Mouse (Mus musculus) lung, postnatal 0 days (tissue): ENCODE results near the gene Osbpl2. TPM values are rescaled to one million over a fixed set of nuclear protein-coding genes. Genes with fewer than 3 reads are reported as not detected.

Experiments used
- ATAC-seq: fragments of 200-750 bp; cut with Nextera tagmentation; 2 replicates; pipeline ENCODE4 v1.8.0; 2017; ENCODE audit warnings: moderate library complexity
- DNase-seq: peaks from one replicate; pipeline ENCODE4 v3.0.0-alpha.2; 2016; ENCODE audit warnings: low spot score
- H3K27ac ChIP-seq: fragments of 300-500 bp; sonication (generic); 2 replicates; pipeline ENCODE4 v1.5.1; 2014; ENCODE audit warnings: antibody characterized with exemption, mild to moderate bottlenecking, low read length, mixed read lengths
- H3K27me3 ChIP-seq: fragments of 300-500 bp; sonication (generic); replicated peaks from 2 replicates; pipeline ENCODE4 v1.6.1; 2014; ENCODE audit warnings: low read length, mixed read lengths; ENCODE audit not compliant: insufficient read depth
- H3K36me3 ChIP-seq: fragments of 300-500 bp; sonication (generic); 2 replicates; pipeline ENCODE4 v1.6.1; 2014; ENCODE audit warnings: low read length, mixed read lengths; ENCODE audit not compliant: insufficient read depth
- H3K4me1 ChIP-seq: fragments of 300-500 bp; sonication (generic); 2 replicates; pipeline ENCODE4 v1.6.1; 2014; ENCODE audit warnings: antibody characterized with exemption, low read depth, low read length, mixed read lengths; ENCODE audit not compliant: insufficient read depth
- H3K4me2 ChIP-seq: fragments of 300-500 bp; sonication (generic); replicated peaks from 2 replicates; pipeline ENCODE4 v1.6.1; 2014; ENCODE audit warnings: low read depth, mild to moderate bottlenecking, low read length, moderate library complexity, mixed read lengths
- H3K4me3 ChIP-seq: fragments of 300-500 bp; sonication (generic); 2 replicates; pipeline ENCODE4 v1.5.1; 2014; ENCODE audit warnings: low read depth, low read length
- H3K9ac ChIP-seq: fragments of 300-500 bp; sonication (generic); replicated peaks from 2 replicates; pipeline ENCODE4 v1.6.1; 2014; ENCODE audit warnings: low read depth, mild to moderate bottlenecking
- H3K9me3 ChIP-seq: fragments of 300-500 bp; sonication (generic); 2 replicates; pipeline ENCODE4 v1.6.1; 2016; ENCODE audit warnings: low read length, mixed read lengths
- CTCF ChIP-seq: IDR thresholded peaks from 2 replicates; pipeline ENCODE4 v1.5.1; 2016; ENCODE audit warnings: antibody characterized with exemption, mild to moderate bottlenecking
- EP300 ChIP-seq: IDR thresholded peaks from 2 replicates; pipeline ENCODE4 v1.6.1; 2016; ENCODE audit warnings: antibody characterized with exemption, mild to moderate bottlenecking, control low read depth
- WGBS: fragments of 180-500 bp; shearing (Covaris S2); extraction: QIAGEN DNeasy Blood & Tissue Kit; methylation state at CpG from one replicate; pipeline ENCODE4 v1.1.7; 2014; 5-methylcytosine and 5-hydroxymethylcytosine counted together
- polyA plus RNA-seq: library from polyadenylated mRNA; unstranded; fragments of >200 nt; fragmentation: Nextera tagmentation; extraction: Ambion mirVana; gene quantifications from 2 replicates; pipeline ENCODE4 v1.2.1, GENCODE M21; 2015

Gene Osbpl2
- polyA plus RNA-seq, 1 experiment from 2014 or later = 36.1 TPM

DNA sequence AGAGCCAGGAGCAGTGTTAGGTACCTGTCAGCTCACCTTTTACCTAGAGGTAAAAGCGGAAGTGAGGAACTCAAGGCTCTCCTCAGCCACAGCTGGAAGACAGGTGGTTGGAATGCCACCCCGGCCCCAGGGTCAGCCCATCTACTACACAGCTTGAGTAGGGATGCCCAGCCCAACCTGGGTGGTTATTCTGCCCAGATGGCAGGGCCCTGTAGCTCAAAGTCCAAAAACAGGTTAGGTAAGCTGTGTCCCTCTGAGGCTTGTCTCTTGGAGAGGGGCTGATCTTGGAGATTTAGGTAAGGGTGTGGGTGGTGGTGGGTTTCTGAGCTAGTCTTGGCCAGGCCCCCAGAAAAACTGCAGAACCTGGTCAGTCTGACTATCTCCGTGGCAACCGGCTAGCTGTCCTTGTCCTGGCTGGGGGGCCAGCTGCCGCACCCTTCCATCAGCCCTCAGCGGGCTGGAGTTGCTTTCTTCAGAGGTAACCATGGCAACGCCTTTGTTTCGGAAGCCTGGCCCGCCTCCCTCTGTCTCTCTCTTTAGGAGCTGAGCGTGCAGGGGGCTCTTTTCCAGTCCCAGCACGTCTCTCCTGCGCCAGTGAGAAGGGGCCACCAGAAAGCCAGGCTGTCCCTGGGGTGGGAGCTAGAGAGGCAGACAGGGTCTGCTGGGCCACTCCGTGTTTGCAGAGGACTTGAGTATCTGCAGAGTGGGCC is 1.5 kb upstream of the Osbpl2 start:
- Histone ChIP-seq H3K4me2 (no peak overlapping the region), H3K4me1 (peaks cover 50% of the 10 kb centered on the region), H3K36me3 (no peaks in the 10 kb centered on the region), H3K4me3 (no peak overlapping the region), H3K27ac (peak overlapping the region; percentile 81), H3K27me3 (no peaks in the 10 kb centered on the region), H3K9me3 (no peaks in the 10 kb centered on the region), H3K9ac (no peak overlapping the region)
- no peak for ATAC-seq
- WGBS = 6% methylated on average over 13 of the region's 13 CpGs
- peak; percentile 84 for DNase-seq
- TF ChIP-seq EP300 (no peak), CTCF (no peak)

DNA sequence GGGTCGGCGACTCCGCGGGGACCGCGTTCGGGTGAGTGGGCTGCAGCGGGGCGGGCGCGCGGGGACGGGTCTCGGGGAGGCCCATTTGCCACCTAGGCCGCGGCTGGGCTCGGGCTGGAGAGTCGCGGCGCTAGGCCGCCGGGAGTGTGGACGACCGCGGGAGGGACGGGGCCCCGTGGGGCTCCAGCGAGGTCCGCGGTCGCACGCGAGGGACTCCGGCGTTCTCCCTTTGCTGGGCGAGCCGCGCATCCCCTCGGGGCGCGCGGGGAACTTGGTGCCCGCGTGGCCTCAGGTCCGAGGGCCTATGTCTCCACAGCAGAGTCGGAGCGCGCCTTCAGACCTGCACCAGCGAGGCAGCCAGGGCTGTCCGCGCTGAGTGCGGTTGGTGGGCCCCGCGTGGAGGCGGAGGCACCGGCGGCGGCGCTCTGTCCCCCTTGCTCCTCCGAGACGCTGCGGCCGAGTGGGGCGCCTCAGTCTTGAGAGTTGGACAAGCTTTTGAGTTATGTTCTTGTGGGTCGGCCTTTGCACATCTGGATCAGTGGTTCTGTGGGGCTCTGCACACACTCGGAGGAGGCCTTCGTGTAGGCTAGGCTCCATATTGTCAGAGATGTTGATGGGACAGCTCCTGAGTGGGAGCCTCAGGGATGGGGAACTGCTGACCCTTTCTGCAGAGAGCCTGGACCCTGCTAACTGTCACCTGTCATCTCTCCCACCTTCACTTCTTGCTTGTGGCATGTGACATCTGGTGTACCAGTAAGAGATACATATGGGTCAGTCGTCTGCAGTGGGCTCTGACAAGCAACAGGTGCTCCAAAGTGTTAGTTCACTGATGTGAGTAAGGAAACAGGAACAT is 559 bp downstream of the Osbpl2 start:
- ATAC-seq (peak; percentile 12), DNase-seq (peak; percentile 56)
- Histone ChIP-seq H3K9ac (peak overlapping the region; percentile 77), H3K27me3 (no peaks in the 10 kb centered on the region), H3K4me3 (peak overlapping the region; percentile 81), H3K27ac (peak overlapping the region; percentile 91), H3K9me3 (no peaks in the 10 kb centered on the region), H3K4me1 (peaks cover 43% of the 10 kb centered on the region), H3K36me3 (no peaks in the 10 kb centered on the region), H3K4me2 (peak overlapping the region; percentile 88)
- 0 out of 2 replicates have a peak, but pooled peaks have one; percentile 8 for TF ChIP-seq CTCF
- TF ChIP-seq EP300 = no peak
- WGBS = under 1% methylated on average over 53 of the region's 68 CpGs

DNA sequence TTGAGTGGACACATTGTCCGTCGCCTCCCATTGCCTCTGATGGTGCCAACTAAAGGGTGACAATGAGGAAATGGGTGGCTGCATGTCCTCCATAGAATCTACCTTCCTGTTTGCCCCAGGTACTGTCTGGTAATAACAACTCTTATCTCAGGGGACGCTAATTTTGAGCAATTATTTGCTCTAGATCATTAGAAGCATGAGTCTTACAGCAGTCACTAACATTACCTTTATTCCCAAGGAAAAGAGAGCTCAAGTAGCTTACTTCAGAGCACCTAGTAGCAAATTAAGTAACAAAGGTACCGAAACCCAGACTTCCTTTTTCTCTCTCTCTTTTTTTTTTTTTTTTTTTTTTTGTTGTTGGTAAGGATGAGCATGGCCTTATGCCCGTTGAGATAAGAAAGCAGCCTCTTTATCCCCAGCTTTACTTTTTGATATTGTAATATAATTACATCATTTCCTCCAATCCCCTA is 1.2 kb downstream of the Osbpl2 start:
- H3K4me3 ChIP-seq = peak overlapping the region; percentile 81; the same call in 1 of the 2 replicates
- ATAC-seq (no peak), DNase-seq (no peak)
- WGBS = 36% methylated on average over 5 of the region's 5 CpGs
- H3K27me3 ChIP-seq = no peaks in the 10 kb centered on the region
- H3K4me1 ChIP-seq = peaks cover 38% of the 10 kb centered on the region
- H3K9me3 ChIP-seq = no peaks in the 10 kb centered on the region
- peak overlapping the region; percentile 77; the same call in 1 of the 2 replicates for H3K9ac ChIP-seq
- H3K4me2 ChIP-seq = peak overlapping the region; percentile 88
- H3K27ac ChIP-seq = peak overlapping the region; percentile 91; the same call in 1 of the 2 replicates
- TF ChIP-seq CTCF = no peak
- no peak for TF ChIP-seq EP300
- no peaks in the 10 kb centered on the region for H3K36me3 ChIP-seq

DNA sequence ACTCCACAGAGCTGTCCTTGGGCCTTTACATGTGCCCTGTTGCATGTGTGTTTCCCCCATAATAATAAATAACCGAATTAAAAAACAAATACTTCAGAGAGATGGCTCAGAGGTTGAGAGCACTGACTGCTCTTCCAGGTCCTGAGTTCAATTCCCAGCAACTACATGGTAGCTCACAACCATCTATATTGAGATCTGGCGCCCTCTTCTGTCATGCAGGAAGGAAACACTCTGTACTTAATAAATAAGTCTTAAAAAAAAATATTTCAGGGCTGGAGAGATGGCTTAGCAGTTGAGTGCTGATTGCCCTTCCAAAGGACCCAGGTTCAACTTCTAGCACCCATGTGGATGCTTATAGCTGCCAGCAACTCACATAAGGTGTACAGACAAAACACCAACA is 5.1 kb downstream of the Osbpl2 start:
- 86% methylated on average over 2 of the region's 2 CpGs for WGBS
- H3K4me3 ChIP-seq = no peak overlapping the region
- H3K9me3 ChIP-seq = no peaks in the 10 kb centered on the region
- H3K9ac ChIP-seq = no peak overlapping the region
- H3K4me1 ChIP-seq = peaks cover 35% of the 10 kb centered on the region
- no peaks in the 10 kb centered on the region for H3K36me3 ChIP-seq
- no peaks in the 10 kb centered on the region for H3K27me3 ChIP-seq
- H3K4me2 ChIP-seq = no peak overlapping the region
- no peak for DNase-seq
- ATAC-seq = no peak
- no peak overlapping the region for H3K27ac ChIP-seq
- TF ChIP-seq CTCF (peak; percentile 42), EP300 (no peak)

DNA sequence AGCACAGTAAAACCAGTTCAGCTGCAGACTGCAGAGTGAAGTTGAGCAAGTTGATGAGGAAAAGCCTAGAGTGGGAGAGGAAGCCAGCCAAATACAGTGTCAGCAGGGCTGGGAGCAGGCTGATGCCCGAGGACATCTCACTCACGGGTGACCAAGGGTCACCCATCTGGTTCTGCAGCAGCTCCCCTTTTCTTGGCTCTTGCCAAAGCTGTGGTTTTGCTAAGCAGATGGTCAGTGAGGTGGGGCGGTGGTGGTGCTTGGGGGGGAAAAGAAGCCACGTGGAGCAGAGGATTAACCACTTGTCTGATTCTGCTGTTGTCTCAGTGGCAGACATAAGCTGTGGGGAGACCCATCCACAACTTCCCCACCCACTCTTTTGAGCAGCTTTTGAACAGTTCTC is 7.1 kb downstream of the Osbpl2 start:
- H3K4me2 ChIP-seq = no peak overlapping the region
- H3K9ac ChIP-seq = no peak overlapping the region
- no peak overlapping the region for H3K4me3 ChIP-seq
- WGBS = 14% methylated on average over 4 of the region's 4 CpGs
- TF ChIP-seq EP300 (no peak), CTCF (no peak)
- peak; percentile 75 for DNase-seq
- H3K27ac ChIP-seq = no peak overlapping the region
- H3K9me3 ChIP-seq = no peaks in the 10 kb centered on the region
- ATAC-seq = peak; percentile 84
- no peaks in the 10 kb centered on the region for H3K27me3 ChIP-seq
- H3K4me1 ChIP-seq = peaks cover 24% of the 10 kb centered on the region; the same call in 1 of the 2 replicates
- H3K36me3 ChIP-seq = no peaks in the 10 kb centered on the region

DNA sequence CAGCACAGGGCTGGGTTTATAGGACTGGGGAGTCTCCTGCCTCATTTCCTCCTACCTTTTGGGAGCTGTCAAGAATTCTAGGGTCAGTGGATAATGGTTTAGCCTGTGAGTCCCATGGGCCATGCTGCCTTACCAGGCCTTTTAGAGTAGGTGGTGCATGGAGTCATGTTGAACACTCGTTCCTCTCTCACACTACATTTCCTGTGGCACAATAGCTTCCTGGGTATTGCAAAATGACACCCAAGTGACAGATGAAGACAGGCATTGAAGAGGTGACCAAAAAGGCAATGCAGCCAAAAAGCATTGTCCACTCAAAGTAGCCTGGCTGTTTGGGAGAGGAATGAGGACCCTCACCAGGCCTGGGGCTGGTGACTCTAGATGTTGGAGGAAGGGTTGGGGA is 8.6 kb downstream of the Osbpl2 start:
- Histone ChIP-seq H3K4me2 (no peak overlapping the region), H3K36me3 (no peaks in the 10 kb centered on the region), H3K4me1 (peaks cover 24% of the 10 kb centered on the region; the same call in 1 of the 2 replicates), H3K27me3 (no peaks in the 10 kb centered on the region), H3K9me3 (no peaks in the 10 kb centered on the region), H3K9ac (no peak overlapping the region), H3K27ac (no peak overlapping the region), H3K4me3 (no peak overlapping the region)
- DNase-seq = peak; percentile 55
- 13% methylated on average over 1 of the region's 1 CpGs for WGBS
- ATAC-seq = no peak
- no peak for TF ChIP-seq EP300
- no peak for TF ChIP-seq CTCF
